Mouse (Mus musculus) testis, postnatal 10 days (tissue): Measurements from ENCODE around the gene Slc35g3.

Experiments used
- DNase-seq: peaks from one replicate; pipeline ENCODE4 v3.0.0; 2021; ENCODE audit warnings: low spot score

The Slc35g3 gene

GRCm38 (mm10) chr11:69761868-69762267 is at the start of gene Slc35g3:
Gene Slc35g3, minus strand, starts transcription at chr11:69761968.
- DNase-seq: no peak

- no peak for DNase-seq
Observed at GRCm38 (mm10) chr11:69810280-69810679, 48.5 kb upstream of the Slc35g3 start.

- DNase-seq: no peak
Observed at GRCm38 (mm10) chr11:69807641-69808040, 45.9 kb upstream of the Slc35g3 start.

GRCm38 (mm10) chr11:69806378-69806777 is 44.6 kb upstream of the Slc35g3 start:
- DNase-seq: no peak

GRCm38 (mm10) chr11:69804972-69805909 is 43.5 kb upstream of the Slc35g3 start, which contains the start of gene Tmem102:
Gene Tmem102, minus strand, starts transcription at chr11:69805624.
- no peak for DNase-seq

- peak; percentile 66 for DNase-seq
Observed at GRCm38 (mm10) chr11:69804652-69804940, 42.8 kb upstream of the Slc35g3 start.

GRCm38 (mm10) chr11:69803786-69804651 is 42.3 kb upstream of the Slc35g3 start:
- peak; percentile 79 for DNase-seq

- no peak for DNase-seq
Observed at GRCm38 (mm10) chr11:69803328-69803727, 41.6 kb upstream of the Slc35g3 start.

GRCm38 (mm10) chr11:69802648-69803105 is 40.9 kb upstream of the Slc35g3 start:
- peak; percentile 93 for DNase-seq

GRCm38 (mm10) chr11:69801379-69801977 is 39.7 kb upstream of the Slc35g3 start, which contains the start of gene Fgf11:
Gene Fgf11, minus strand, starts transcription at chr11:69801857.
- DNase-seq: peak; percentile 60

- DNase-seq: peak; percentile 92
Observed at GRCm38 (mm10) chr11:69800392-69801197, 38.8 kb upstream of the Slc35g3 start.

- DNase-seq: peak; percentile 66
Observed at GRCm38 (mm10) chr11:69800138-69800391, 38.3 kb upstream of the Slc35g3 start.

- DNase-seq: peak; percentile 64
Observed at GRCm38 (mm10) chr11:69799394-69800137, 37.8 kb upstream of the Slc35g3 start.

GRCm38 (mm10) chr11:69797924-69798323 is 36.2 kb upstream of the Slc35g3 start:
- DNase-seq: no peak

- no peak for DNase-seq
Observed at GRCm38 (mm10) chr11:69795983-69796435, 34.2 kb upstream of the Slc35g3 start.

- DNase-seq: peak; percentile 94
Observed at GRCm38 (mm10) chr11:69795168-69795982, 33.6 kb upstream of the Slc35g3 start, which contains the start of gene Chrnb1. Gene Chrnb1, minus strand, starts transcription at chr11:69795943.

GRCm38 (mm10) chr11:69793429-69793828 is 31.7 kb upstream of the Slc35g3 start:
- DNase-seq: no peak

GRCm38 (mm10) chr11:69791420-69791819 is 29.7 kb upstream of the Slc35g3 start:
- no peak for DNase-seq

- no peak for DNase-seq
Observed at GRCm38 (mm10) chr11:69789431-69789830, 27.7 kb upstream of the Slc35g3 start.

- no peak for DNase-seq
Observed at GRCm38 (mm10) chr11:69787306-69787705, 25.5 kb upstream of the Slc35g3 start.
